Mouse (Mus musculus) small intestine, adult 2 months (tissue): ENCODE results near the gene Pir. TPM values are rescaled to one million over a fixed set of nuclear protein-coding genes. Genes with fewer than 3 reads are reported as not detected.

Experiments
- H3K27ac ChIP-seq: fragments of 200-500 bp; 2 replicates; pipeline ENCODE4 v1.5.1; 2012; ENCODE audit warnings: low read depth, low read length, control low read depth, inconsistent platforms; ENCODE audit not compliant: insufficient read depth
- H3K27me3 ChIP-seq: fragments of 200-500 bp; 2 replicates; pipeline ENCODE4 v1.6.1; 2012; ENCODE audit warnings: mild to moderate bottlenecking, moderate library complexity, low read length, inconsistent platforms; ENCODE audit not compliant: control insufficient read depth, insufficient read depth
- H3K36me3 ChIP-seq: fragments of 200-500 bp; 2 replicates; pipeline ENCODE4 v1.6.1; 2012; ENCODE audit warnings: mild to moderate bottlenecking, low read length, control low read depth, inconsistent platforms; ENCODE audit not compliant: control insufficient read depth, insufficient read depth
- H3K4me1 ChIP-seq: fragments of 200-500 bp; 2 replicates; pipeline ENCODE4 v1.6.1; 2012; ENCODE audit warnings: low read length, inconsistent platforms, mixed read lengths; ENCODE audit not compliant: control insufficient read depth, insufficient read depth, insufficient read length
- H3K4me3 ChIP-seq: fragments of 200-500 bp; 2 replicates; pipeline ENCODE4 v1.5.1; 2012; ENCODE audit warnings: low read depth, mild to moderate bottlenecking, control low read depth, inconsistent platforms, low read length, moderate library complexity
- CTCF ChIP-seq: fragments of 200-500 bp; IDR thresholded peaks from 2 replicates; pipeline ENCODE4 v1.5.1; 2012; ENCODE audit warnings: low read depth, mild to moderate bottlenecking, control low read depth, inconsistent platforms, low read length, moderate library complexity, mixed read lengths; ENCODE audit not compliant: insufficient replicate concordance, insufficient read length; ENCODE audit errors: extremely low read depth
- POLR2A ChIP-seq: fragments of 200-500 bp; IDR thresholded peaks from 2 replicates; pipeline ENCODE4 v1.6.1; 2012; ENCODE audit warnings: low read depth, mild to moderate bottlenecking, control low read depth, inconsistent platforms, low read length, moderate library complexity
- WGBS: fragments of 180-500 bp; shearing (Covaris S2); methylation state at CpG from one replicate; pipeline ENCODE4 v1.1.7; 2018; 5-methylcytosine and 5-hydroxymethylcytosine counted together
- polyA plus RNA-seq: library from polyadenylated mRNA; depleted of rRNA; stranded (reverse); fragments of >200 nt; gene quantifications from 2 replicates; pipeline ENCODE4 v1.2.3, GENCODE M21; 2012

Pir gene
- polyA plus RNA-seq, 1 experiment = 0.53 TPM

- H3K27ac ChIP-seq = no peak overlapping the region
- WGBS = 39% methylated on average over 5 of the region's 5 CpGs
- no peak overlapping the region for H3K4me3 ChIP-seq
- TF ChIP-seq POLR2A (no peak), CTCF (no peak)
- H3K4me1 ChIP-seq = no peaks in the 10 kb centered on the region
- no peaks in the 10 kb centered on the region for H3K27me3 ChIP-seq
- no peaks in the 10 kb centered on the region for H3K36me3 ChIP-seq
Observed at GRCm38 (mm10) chrX:164374586-164374985, 105.4 kb downstream of the Pir start.

- Histone ChIP-seq H3K27me3 (no peaks in the 10 kb centered on the region), H3K4me1 (0 out of 2 replicates have a peak, but pooled peaks cover 4% of the 10 kb centered on the region), H3K36me3 (no peaks in the 10 kb centered on the region), H3K4me3 (no peak overlapping the region), H3K27ac (no peak overlapping the region)
- 78% methylated on average over 4 of the region's 4 CpGs for WGBS
- TF ChIP-seq POLR2A (no peak), CTCF (no peak)
Observed at GRCm38 (mm10) chrX:164379721-164380120, 110.5 kb downstream of the Pir start.

- no peaks in the 10 kb centered on the region for H3K36me3 ChIP-seq
- H3K4me1 ChIP-seq = 0 out of 2 replicates have a peak, but pooled peaks cover 4% of the 10 kb centered on the region
- H3K27ac ChIP-seq = no peak overlapping the region
- 9% methylated on average over 24 of the region's 33 CpGs for WGBS
- no peaks in the 10 kb centered on the region for H3K27me3 ChIP-seq
- TF ChIP-seq CTCF = no peak
- no peak for TF ChIP-seq POLR2A
- H3K4me3 ChIP-seq = peak overlapping the region; percentile 49
Observed at GRCm38 (mm10) chrX:164381618-164382408, 112.6 kb downstream of the Pir start.

GRCm38 (mm10) chrX:164394091-164394490 is 124.9 kb downstream of the Pir start:
- no peaks in the 10 kb centered on the region for H3K36me3 ChIP-seq
- TF ChIP-seq POLR2A = no peak
- no peak for TF ChIP-seq CTCF

GRCm38 (mm10) chrX:164398456-164398855 is 129.3 kb downstream of the Pir start:
- WGBS = 51% methylated on average over 3 of the region's 3 CpGs
- Histone ChIP-seq H3K27me3 (no peaks in the 10 kb centered on the region), H3K36me3 (no peaks in the 10 kb centered on the region), H3K4me1 (no peaks in the 10 kb centered on the region), H3K4me3 (no peak overlapping the region), H3K27ac (no peak overlapping the region)
- TF ChIP-seq POLR2A (no peak), CTCF (no peak)

More at GRCm38 (mm10) chrX:164394091-164394490, 124.9 kb downstream of the Pir start:
- H3K27ac ChIP-seq = no peak overlapping the region
- no peak overlapping the region for H3K4me3 ChIP-seq
- no peaks in the 10 kb centered on the region for H3K27me3 ChIP-seq
- WGBS = 80% methylated on average over 4 of the region's 4 CpGs
- H3K4me1 ChIP-seq = no peaks in the 10 kb centered on the region

- TF ChIP-seq CTCF = no peak
- no peak for TF ChIP-seq POLR2A
- H3K27me3 ChIP-seq = no peaks in the 10 kb centered on the region
Observed at GRCm38 (mm10) chrX:164405080-164405649, 136.0 kb downstream of the Pir start.

GRCm38 (mm10) chrX:164406133-164407022 is 137.2 kb downstream of the Pir start:
- no peaks in the 10 kb centered on the region for H3K36me3 ChIP-seq
- TF ChIP-seq POLR2A = no peak
- no peak for TF ChIP-seq CTCF
- H3K4me1 ChIP-seq = no peaks in the 10 kb centered on the region
- H3K27me3 ChIP-seq = no peaks in the 10 kb centered on the region
- no peak overlapping the region for H3K4me3 ChIP-seq
- 72% methylated on average over 9 of the region's 9 CpGs for WGBS
- no peak overlapping the region for H3K27ac ChIP-seq

More at GRCm38 (mm10) chrX:164405080-164405649, 136.0 kb downstream of the Pir start:
- no peak overlapping the region for H3K4me3 ChIP-seq
- no peaks in the 10 kb centered on the region for H3K36me3 ChIP-seq
- no peak overlapping the region for H3K27ac ChIP-seq
- no peaks in the 10 kb centered on the region for H3K4me1 ChIP-seq
